Mouse (Mus musculus) layer of hippocampus, postnatal 14 days (tissue): ENCODE data around the gene Gm28051. TPM values are rescaled to one million over a fixed set of nuclear protein-coding genes. Genes with fewer than 3 reads are reported as not detected.

Source experiments
- DNase-seq, 2 experiments: peaks; one replicate each; pipeline ENCODE4 v3.0.0; 2021 to 2022; ENCODE audit warnings: low spot score in 2 of 2, mixed read lengths in 1 of 2
- long read RNA-seq, 2 experiments: library from polyadenylated mRNA; stranded (forward); transcript quantifications; one replicate each; pipeline ENCODE4 v2.0.0; 2021
- total RNA-seq, 2 experiments: library from RNA; stranded (reverse); gene quantifications; 2 replicates each; pipeline ENCODE4 v1.2.3; 2021

The Gm28051 gene
- not detected for total RNA-seq
- long read RNA-seq, experiment 1, partial matches to known transcripts, result 2 of 6 reads
- long read RNA-seq, experiment 1, other reads (novel, unspliced or antisense), result 4 of 6 reads
- long read RNA-seq, experiment 2, partial matches to known transcripts, result 0 of 14 reads
- long read RNA-seq, experiment 2, other reads (novel, unspliced or antisense), result 14 of 14 reads

DNA sequence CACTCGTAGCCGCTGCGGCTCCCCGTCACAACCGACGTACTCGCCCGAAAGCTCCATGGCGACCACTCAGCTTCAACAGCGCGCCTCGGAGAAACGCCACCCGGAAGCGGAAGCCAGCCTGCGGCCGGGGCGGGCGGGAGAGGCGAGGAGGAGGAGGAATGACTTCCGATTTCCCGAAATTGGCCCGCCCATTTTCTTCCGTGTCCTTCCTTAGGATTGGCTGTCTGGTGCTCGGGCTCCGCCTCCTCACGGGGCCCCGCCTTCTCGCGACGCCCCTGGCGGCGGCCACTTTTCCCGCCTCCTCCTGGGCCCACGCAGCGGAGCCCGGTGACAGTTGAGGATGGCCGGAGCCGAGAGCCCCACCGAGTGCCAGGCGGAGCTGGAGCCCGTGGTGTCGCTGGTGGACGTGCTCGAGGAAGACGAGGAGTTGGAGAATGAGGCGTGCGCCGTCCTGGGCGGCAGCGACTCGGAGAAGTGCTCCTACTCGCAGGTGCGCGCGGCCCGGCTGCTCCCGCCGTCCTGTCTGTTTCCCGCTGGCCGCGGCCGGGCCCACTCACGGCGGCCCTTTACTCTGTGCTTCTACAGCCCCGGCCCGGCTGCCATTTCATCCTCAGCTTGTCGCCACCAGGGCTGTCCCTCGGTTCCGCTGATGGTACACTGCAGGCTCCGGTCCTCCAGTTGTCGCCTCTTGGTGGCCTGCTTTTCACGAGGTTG is at the start of gene Gm28051, which contains the start of the genes Gon7 and Ubr7:
Gene Gm28051, minus strand, starts transcription at position 77 of the 714 bp plus-strand sequence.
Gene Gon7, minus strand, starts transcription at position 115 of the 714 bp plus-strand sequence.
Gene Ubr7, plus strand, starts transcription at position 279 of the 714 bp plus-strand sequence.
- peak; percentile 97 to 98 for DNase-seq

DNA sequence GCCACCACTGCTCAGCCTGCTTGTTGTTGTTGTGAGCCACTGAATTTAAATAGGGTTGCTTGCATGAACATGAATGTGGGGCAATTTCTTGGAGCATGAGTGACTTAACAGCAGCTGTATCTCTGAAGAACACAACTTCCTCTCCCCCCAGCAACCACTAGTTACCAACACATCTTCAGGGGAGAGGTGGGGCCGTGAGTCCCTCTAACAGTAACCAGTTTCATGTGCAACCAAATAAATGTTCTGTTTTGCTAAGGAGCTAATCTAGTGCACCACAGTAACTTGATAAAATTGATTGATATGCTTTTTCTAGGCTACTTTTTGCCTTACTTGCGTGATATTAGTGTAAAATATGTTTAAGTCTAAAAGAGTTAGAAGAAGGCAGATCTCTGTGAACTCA is 42.0 kb upstream of the Gm28051 start:
- no peak for DNase-seq

DNA sequence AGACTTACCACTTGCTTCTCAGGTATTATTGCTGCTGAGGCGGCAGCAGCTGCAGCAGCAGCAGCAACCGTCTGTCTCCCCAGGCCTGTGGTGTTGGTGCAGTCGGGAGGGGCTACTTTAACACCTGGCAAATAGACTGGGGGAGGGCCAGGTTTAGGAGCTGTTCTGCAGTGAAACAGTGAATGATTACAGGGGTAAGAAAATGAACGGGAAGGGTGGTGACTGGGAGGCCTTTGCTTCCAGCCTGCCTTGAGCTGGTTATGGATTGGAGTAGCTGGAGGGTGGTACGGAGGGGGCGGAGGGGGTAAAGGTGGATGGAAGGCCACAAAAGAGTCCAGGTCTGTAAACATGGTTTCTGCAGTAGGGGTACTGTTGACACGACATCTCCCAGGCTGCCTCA is 30.4 kb upstream of the Gm28051 start:
- DNase-seq, result no peak

DNA sequence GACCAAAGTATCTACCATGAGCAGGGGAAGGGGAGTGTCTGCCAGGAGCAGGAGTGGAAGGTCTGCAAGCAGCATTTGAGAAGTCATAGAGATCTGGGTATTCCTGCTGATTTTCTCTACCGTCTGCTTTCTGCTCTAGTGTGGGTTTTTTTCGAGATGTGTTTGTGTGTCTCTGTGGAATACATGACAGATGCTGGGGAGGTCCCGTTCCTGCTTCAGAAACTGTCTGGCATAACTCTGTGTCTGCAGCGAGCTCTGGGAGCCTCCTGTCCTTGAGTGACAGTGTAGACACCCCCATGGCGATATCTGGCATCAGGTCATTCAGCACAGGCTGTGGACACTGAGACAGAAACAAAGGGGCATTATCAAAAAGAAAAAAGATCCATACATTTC is 28.0 kb upstream of the Gm28051 start:
- peak in 1 of 2 experiments; percentile 40 for DNase-seq

DNA sequence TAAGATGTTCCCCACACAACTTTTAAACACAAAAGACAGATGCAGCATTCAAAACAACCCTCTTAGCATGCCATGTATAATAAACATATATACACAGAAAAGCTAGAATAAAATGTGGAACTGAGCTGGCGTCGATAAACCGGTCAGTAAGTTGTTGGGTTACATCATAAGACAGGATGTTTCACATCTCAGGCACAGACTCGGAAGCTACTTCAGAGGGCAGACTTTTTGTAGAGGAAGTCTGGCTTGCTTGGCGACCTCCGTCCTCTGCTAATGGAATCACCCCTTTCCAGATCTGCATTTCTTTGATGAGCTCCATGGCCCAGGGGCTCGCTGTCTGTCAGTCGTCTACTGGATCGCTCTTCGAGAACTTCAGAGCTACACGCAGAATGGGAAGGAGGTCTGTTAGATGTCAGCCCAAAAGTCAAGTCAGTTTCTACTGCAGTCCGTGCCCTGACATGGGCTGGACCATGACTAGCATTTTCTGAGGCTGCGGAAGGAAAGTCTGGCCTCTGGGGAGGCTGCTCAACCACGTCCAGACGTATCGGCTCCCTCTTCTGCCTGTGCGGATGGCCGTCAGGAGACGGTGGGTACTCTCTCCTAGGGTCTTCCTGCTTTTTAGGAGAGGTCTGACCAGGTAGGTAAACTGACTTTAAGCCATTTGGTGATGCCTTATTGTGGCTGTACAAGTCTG is 27.5 kb upstream of the Gm28051 start:
- DNase-seq, result no peak

DNA sequence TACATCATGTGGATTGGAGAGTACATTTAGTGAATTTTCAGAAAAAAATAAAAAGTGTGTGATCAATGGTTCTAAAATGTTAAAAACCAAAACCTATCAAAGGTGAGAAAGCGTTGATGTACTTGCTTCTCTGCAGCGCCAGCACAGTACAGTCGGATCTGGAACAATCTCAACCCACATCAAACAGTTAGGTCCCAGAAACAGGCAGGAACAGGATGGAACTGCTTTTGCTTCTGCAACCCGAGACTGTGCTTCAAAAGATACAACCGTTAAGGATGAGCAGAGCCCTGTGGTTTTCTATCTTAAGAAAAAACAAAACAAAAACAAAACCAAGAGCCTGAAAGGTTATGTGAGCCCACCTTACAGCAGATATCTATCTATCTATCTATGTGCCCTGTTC is 25.3 kb upstream of the Gm28051 start:
- DNase-seq, result no peak

DNA sequence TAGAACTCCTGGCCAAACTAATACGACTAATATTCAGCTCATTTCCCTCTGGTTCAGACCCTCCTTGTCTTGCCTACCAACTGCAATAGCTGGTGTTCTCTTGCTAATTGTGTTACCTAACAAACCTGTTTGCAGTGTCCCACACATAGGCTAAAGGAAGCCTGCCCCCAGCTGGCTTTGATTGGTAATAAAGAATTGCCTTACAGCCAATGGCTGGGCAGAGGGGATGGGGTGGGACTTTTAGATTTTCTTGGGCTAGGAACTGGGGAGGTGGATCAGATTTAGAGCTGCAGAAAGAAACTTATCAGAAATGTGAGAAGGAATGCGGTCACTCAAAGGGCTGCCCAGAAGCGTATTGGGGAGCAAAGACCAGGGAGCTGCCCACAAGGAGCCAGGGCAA is 21.9 kb upstream of the Gm28051 start:
- no peak for DNase-seq

DNA sequence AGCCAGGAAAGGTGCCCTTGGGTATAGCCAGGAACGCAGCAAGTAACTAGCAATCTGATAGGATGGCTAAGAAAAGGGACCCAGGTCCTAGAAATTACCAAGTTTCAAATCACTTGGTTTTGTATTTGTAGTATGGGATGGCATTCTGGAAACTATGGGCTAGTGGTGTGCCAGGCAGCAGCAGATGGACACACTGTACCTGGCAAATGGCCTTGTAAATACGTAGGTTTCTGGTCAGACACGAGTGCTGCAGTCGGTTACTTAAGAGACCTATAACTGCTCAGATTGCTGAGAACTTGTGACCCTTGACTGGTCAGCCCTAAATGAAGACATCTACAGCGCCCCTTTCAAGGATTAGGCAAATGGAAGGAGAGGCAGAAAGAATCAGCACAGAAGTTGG is 20.6 kb upstream of the Gm28051 start:
- DNase-seq, result no peak

DNA sequence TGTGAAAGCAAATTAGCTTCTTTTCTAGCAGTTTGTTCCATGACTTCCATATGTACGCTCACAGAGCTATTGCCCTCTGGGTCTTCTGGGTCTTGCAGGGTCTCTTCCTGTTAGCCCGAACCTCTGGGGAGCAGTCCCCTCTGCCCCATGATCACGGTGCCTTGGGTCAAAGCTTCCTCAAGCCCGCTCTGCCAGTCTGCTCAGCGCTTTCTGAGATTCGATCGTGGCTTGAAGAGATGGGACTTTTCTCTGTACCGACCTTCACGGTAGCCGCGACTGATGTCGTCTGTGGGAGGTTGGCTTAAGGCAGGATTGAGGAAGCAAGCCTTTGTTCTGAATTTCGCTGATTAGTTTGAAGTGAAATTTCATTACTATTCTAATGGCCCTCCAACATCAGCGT is 18.5 kb upstream of the Gm28051 start:
- no peak for DNase-seq

DNA sequence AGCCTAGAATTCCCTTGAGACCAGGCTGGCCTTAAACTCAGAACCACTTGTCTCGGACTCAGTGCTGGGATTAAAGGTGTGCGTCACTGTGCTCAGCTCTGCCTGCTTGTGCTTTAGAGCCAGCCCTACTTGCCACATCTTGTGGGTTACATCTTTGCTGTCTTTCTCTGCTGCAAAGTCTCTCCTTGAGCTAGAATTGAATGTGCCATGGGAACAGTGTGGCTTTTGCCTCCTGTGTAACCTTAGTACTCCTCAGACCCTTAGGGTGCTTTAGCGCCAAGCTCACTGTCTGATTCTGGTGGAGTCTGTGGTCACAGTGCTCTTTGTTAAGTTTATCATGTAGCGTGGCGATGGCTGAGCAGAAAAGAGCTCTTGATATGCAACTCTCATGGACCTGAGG is 15.1 kb upstream of the Gm28051 start:
- DNase-seq, result no peak

DNA sequence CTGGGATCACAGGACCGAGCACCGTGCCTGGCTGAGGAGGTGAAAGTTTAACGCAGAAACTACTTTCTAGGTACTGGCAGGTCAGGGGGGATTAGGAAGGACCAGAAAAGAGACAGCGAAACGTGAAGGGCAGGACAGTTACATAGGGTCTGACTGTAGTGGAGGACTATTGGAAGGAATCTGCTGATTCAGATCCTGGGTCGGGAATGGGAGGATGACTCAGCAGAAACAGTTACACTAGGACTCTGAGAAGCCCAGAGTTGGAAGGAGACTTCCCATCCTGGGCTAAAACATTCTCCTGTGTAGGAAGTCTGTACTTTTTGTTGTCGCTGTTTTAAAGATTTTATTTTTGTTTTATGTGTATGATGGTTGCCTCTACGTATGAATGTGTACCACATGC is 14.0 kb upstream of the Gm28051 start:
- DNase-seq, result no peak

DNA sequence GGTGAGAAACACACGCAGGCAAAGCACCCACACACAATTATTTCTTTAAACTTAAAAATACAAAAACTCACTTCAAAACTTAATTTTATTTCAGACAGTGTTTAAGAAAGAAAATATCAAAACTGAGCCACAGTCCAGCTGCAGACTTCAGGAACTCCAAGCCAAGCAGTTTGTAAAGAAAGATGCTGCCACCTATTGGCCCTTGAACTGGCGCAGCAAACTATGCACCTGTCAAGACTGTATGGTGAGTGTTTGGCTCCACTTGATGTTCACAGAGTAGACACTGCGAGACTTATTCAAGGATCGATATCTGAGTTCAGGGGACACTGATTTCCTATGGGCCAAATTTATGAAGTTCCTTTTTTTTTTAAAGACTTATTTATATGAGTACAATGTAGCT is 11.4 kb upstream of the Gm28051 start:
- DNase-seq, result no peak

DNA sequence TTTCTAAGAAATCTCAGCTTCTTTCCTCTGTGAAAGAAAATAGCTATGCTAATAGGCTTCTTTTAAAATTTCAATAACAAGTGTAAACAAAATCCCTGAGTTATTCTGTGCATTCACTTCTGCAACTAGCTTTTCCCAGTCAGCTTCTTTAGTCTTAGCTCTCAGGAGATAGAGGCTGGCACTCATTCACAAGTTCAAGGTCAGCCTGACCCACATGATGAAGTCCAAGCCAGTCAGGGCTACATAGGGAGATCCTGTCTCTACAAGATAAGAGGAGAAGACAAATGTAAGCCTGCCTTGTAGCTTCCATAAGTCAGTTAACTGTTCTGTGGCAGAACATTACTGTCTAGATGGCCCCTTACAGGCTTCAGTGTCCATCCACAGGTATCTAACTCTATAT is 6.1 kb upstream of the Gm28051 start:
- DNase-seq, result no peak

DNA sequence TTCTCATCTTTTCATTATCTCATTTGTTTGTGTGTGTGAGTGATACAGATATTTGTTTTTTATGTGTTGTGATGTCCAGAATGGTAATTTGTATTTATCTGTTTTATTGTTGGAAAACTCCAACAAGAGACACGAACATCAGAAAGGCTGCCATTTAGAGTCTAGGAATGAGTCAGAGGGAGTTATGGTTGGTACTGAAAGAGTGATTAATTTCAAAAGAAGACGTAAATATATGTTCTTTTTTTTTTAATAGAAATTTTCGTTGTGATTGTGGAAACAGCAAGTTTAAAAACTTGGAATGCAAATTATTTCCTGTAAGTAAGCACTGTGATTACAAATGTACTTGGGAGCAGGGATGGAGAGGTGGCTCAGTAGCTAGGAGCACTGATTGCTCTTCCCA is 4.1 kb upstream of the Gm28051 start:
- no peak for DNase-seq

DNA sequence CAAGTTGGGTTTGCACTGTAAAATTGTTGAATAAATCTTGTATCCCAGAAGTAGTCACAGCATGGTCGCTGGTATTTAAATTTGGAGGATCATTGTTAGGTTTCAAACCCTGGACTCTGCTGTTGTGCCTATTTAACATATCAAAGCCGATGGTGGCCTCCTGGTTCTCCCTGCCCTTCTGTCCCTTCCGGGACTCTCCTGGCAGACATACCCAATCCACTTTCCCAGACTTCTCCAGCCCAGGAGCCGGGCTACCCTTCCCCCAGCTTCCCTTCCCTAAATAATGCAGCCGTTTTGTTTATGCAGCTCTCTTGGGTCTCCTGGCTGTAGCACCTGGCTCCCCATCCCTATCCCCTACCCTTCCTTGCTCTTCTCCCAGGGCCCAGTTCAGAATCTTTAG is 1.4 kb upstream of the Gm28051 start:
- DNase-seq, result no peak

DNA sequence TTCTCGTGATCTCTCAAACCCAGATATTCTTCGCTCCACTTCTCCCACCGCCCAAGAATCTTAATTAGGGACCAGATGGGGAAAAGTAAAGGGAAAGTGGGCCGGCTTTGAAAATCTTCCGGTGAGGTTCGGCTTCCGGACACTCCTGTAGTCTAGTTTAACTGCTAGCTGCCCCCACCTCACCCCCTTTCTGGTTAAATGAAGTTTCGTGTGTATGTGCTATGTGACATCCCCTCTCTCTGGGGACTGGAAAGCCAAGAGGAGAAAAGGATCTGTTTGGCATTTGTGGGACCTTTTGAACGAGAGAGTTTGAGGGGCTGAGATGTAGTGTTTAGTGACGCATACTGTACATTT is 815 bp upstream of the Gm28051 start, which contains the start of gene Gm20604:
Gene Gm20604, minus strand, starts transcription at position 270 of the 354 bp plus-strand sequence.
- no peak for DNase-seq

DNA sequence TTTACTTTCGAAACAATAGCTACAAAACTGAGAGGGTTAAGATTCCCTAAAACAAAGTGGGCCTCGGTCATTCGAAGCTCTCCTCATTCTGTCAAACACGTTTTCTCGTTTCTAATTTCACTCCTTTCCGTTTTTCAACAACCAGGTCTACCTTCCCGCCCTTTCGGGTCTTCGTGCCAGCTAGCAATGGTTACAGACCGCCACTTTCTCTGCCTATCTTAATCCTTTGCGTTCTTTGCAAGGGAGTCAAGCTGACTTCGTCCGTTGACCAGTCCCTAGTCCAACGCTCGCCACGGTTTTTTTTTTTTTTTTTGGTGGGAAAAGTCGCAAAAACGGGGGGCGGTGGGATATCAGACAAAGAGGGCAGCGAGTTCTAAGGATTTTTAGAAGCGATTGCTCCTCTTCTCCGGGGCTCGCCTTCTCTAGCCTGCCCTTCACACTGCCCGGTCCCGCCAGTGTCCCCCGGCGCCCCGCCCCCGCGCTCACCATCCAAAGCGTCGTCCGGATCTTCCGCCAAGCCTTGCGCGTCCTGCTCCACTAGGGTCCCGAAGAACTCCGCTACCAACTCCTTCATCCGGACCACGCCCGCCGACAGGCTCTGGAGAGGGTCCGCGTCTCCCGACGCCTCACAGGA is 393 bp downstream of the Gm28051 start:
- DNase-seq, result no peak

DNA sequence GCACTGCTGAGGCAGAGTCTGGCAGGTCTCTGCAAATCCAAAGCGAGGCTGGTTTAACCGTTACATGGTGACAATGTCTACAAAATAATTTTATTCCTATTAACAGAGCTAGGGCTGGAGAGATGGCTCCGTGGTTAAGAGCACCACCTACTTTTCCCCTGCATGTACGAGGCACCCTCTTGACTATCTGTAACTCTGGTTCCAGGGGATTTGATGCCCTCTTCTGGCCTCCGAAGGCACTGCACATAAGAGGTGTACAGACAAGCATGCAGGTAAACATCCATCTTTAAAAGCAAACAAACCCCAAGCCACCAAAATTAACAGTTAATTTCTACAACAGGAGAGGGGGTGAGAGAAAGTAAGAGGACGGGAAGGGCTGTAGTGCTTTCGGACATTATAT is 1.3 kb downstream of the Gm28051 start:
- DNase-seq, result no peak

DNA sequence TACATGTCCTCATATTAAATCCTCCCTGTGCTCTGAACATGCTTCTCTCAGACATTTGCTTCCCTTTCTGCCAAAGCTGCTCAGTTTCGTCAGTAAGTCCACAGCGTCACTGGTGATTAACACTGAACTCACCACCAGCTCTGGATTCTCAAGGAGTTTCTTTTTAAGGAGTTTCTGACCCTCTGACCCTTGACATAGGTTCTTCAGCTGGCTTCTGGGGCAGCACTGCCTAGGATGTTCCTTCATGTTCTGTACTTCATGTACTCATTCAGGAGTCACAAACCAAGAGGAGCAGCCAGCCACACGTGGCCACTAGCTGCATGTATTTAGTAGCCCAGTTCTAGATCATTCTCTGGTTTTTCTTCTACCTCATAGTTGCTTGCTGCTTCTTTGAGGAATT is 9.3 kb downstream of the Gm28051 start:
- no peak for DNase-seq

DNA sequence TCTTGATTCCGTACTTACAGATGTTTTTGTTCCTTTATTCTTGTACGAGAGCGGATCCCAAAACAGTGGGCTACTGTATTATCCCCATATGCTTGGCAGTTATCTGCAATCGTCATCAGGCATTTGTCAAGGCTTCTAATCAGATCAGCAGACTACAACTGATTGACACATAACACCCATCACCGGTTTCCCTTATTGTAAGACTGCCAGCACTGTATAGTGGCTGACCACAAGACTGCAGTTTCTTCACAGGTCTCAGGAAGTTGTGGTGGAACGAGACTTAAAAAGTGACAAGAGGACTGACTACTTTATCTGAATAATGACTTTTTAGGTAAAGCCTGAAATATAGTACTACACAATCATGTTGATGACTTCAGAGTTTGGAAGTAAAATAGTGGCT is 12.7 kb downstream of the Gm28051 start:
- no peak for DNase-seq

DNA sequence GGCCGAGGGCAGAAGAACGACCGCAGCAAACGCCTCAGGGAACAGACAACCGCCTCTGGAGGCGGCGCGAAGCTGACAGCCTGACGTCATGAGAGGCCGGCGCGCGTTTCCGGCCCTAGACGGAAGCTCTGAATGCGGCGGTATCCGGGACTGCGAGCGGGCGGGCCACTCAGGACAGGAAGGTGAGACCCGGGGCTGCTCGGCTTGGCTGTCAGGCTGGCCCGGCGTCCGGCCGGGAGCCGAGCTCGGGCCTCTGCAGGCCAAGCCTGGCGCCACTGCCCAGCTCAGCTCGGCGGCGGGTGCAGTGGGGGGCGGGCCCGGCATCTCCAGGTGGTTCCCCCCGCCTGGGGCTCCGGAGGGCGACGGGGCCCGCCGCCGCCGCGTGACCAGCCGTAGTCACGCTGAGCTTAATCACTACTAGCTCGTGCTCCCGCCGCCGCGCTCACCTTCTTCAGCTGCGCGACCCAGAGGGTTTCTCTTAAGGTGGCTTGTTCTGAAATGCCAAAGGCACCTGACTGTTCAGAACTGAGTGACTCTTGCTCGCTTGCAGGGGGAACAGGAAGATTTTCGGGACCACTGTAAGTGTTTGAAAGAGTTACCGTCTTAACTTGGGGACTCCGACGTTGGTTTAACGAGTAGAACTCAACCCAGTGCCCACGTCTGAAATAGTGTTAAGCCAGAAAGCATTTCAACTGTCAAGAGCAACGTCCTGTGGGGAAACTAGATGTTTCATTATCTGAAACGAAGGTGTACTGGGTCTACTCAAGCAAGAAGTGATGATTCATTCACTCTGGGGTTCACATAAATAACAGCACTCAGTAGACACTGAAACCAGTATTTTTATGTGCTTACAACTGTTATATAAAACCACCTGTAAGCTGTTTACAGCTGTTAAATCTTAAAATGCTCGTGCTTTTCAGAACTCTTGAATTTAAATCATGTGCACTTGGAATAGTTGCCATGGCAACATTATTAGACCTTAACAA is 13.7 kb downstream of the Gm28051 start, which contains the start of the genes Moap1 and Tmem251:
Gene Moap1, minus strand, starts transcription at position 73 of the 986 bp plus-strand sequence.
Gene Tmem251, plus strand, starts transcription at position 174 of the 986 bp plus-strand sequence.
- peak; percentile 88 to 91 for DNase-seq
